Mouse (Mus musculus) bone marrow macrophage, adult 2 months (primary cell): ENCODE data around the gene Olfr568.

Experiments
- CTCF ChIP-seq: IDR thresholded peaks from 2 replicates; pipeline ENCODE4 v1.5.1; 2012; ENCODE audit warnings: low read depth, mild to moderate bottlenecking, low read length, moderate library complexity
- POLR2A ChIP-seq: IDR thresholded peaks from 2 replicates; pipeline ENCODE4 v1.6.1; 2012; ENCODE audit warnings: mild to moderate bottlenecking, low read depth, low read length, borderline replicate concordance

GRCm38 (mm10) chr7:102915261-102915660 is 38.3 kb downstream of the Olfr568 start:
- TF ChIP-seq POLR2A = no peak
- no peak for TF ChIP-seq CTCF
